Mouse (Mus musculus) frontal cortex, postnatal 36 days (tissue): Measurements from ENCODE around the gene Mafk.

Experiments used
- DNase-seq, 2 experiments: peaks; one replicate each; pipeline ENCODE4 v3.0.0; 2022; ENCODE audit warnings: low spot score in 2 of 2

Mafk gene

DNA sequence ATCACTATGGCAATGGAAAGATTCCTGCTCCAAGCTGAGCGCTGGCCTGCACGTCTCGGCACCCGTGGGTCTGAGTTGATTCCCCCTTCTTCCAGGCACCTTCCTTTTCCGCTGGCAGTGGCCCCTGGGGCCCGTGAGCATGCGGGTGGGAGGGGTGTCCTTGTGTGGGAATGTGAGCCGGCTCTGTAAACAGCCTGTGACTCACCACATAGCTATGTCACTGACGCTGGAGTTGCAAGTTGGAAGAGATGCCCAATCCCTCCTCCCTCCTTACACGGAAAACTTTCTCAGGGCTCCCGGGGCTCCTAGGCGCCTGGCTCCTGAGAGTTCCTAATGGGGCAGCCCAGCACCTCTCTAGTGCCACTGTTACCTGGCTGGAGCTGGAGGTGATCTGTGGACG, 5.6 kb downstream of the Mafk start:
- DNase-seq: peak; percentile 60 to 63

DNA sequence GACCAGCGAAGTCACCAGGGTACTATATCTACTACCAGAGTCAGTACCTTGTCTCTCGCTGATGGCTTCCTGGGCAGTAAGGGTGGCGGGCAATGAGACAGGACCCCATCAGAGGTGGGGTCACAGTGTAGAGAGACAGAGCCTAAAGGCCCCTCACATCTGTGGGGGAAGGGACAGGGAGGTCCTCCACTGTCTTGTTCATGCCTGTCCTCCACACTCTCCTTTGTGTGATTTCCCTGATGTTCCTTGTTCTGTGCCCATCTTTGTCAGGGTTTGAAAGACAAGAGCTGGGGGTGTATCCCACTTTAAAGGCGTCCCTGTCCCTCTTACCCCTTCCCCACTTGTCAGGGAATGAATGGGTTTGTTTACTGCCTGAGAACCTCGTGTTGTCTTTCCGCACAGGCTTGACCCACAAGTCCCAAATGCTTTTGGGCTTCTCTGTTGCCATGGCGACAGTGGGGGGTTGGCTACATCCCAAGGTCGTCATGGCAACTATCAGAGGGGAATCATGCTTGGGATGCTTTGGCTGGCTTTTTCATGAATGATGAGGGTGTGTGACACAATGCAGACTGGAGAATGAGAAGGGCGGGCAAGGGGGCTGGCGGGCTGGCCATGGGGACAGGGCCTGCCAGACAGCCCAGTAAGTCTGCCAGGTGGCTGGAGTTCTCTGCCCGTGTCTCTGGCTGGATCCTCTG, 6.3 kb downstream of the Mafk start:
- DNase-seq: peak; percentile 74 to 79

DNA sequence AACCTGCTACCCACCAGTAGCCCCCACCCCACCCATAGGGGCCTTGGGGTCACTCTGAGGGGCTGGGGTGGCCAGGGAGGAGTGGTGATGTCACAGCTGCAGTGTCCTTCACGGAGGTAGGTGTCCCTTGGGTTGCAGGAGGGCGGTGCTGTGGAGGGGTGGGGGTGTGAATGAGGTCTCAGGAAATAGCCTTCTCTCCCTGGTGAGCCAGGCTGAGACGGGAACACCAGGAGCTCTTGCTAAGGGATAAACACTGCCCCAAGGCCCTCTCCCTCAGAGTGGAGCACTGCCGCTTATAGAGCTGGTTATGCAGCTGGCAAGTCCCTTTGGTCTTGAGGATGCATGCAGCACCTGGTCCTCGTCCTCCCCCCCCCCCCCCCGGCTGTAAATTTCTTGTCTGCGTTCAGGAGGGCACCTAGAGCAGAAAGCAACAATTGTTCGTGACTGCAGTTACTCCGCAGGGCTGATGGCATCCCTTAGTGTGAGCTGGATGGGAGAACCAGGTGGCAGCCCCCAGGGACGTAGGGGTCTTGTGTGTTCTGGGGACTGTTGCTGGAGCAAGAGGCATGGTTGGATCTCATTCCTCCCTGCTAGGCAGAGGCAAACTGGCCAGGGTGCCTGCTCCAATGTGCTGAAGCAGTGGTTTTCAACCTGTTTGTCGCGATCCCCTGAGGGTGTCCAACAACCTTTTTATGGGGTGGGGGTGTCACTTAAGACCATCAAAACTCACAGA, 7.0 kb downstream of the Mafk start:
- DNase-seq: no peak

DNA sequence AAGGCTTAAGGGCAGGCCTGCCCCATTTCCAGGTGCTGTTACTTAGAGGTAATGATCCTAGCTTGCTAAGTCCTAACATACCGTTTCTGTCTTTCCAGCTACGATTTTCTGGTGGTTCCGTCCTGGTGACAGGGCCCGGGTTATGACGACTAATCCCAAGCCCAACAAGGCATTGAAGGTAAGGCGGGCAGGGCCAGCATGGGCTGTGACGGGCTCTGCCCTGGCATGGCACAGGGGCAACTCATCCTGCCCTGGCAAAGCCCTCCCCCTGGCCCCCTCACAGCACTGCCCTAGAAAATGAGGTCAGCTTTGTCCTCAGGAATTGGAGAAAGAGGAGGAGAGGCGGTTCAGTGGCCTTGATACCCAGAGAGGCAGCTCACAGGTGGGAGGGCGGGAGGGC, 7.7 kb downstream of the Mafk start:
- no peak for DNase-seq

DNA sequence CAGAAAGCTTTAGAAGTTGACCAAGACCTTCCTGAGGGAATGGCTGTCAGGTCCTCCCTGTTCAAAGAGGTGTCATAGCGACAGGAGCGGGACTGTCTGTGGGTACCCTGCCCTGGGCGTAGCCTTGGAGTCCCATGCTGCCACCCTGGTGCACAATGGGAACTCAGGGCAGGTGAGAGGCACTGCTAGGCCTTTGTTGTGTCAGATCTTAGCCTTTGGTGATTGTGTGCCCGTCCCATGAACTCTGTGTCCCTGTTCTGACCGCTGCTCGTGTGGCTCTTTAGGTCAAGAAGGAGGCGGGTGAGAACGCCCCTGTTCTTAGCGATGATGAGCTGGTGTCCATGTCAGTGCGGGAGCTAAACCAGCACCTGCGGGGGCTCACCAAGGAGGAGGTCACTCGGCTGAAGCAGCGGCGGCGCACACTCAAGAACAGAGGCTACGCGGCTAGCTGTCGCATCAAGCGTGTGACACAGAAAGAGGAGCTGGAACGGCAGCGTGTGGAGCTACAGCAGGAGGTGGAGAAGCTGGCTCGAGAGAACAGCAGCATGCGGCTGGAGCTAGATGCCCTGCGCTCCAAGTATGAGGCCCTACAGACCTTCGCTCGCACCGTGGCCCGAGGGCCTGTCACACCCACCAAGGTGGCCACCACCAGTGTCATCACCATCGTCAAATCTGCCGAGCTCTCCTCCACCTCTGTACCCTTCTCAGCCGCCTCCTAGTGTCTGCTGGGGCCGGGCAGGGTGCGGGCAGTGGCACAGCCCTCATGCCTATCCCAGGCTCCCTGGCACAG, 8.7 kb downstream of the Mafk start:
- no peak for DNase-seq

DNA sequence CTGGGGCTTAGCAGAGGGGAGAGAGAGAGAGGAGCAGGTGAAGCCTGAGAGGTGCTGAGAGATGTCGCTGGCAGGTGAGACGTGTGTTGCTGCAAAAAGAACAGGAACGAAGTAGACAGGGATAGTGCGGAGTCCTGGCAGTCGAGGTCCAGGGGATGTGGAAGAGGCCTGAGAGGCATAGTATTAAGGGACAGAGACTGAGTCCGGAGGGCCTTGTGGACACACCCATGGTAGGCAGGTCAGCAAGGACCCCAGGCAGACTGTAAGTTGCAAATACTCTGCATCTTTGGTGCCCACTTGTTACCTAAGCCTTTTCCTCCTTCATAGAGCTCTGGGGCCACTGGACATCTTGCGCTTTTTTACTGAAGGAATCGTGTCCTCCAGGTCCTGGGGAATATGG, 9.9 kb downstream of the Mafk start:
- no peak for DNase-seq

DNA sequence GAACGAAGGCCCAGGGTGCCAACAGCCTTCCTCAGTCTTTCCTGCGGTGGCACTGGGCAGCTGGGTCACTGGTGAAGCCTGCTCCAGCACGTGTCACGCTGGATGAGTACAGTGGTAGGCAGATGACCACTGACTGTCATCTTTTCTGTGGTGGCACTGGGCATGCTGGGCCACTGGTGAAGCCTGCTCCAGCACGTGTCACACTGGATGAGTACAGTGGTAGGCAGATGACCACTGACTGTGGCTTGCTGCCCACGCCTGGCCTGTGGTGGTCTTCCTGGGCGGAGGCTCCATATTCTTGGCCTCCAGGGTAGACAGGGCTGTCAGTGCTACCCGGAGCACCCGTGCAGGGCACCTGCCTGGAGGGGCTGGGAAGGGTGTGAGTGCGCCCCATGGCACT, 10.6 kb downstream of the Mafk start:
- no peak for DNase-seq

DNA sequence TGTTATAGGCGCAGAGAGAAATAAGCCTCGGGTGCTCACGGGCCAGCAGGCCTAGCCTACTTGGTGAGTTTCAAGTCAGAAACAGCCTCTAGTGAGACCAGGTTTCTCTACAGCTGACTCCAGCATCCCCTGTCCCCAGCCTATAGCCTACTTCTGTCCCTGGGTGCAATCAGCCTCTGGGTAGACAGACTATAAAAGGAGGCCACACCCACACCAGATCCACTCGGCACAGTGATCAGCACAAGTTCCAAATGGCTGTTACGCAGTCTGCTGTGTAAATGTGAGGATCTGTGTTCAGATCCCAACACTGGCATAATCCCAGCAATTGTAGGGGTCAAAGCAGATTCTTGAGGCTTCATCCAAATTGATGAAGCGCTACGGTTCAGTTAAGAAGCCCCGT, 11.9 kb downstream of the Mafk start:
- no peak for DNase-seq

DNA sequence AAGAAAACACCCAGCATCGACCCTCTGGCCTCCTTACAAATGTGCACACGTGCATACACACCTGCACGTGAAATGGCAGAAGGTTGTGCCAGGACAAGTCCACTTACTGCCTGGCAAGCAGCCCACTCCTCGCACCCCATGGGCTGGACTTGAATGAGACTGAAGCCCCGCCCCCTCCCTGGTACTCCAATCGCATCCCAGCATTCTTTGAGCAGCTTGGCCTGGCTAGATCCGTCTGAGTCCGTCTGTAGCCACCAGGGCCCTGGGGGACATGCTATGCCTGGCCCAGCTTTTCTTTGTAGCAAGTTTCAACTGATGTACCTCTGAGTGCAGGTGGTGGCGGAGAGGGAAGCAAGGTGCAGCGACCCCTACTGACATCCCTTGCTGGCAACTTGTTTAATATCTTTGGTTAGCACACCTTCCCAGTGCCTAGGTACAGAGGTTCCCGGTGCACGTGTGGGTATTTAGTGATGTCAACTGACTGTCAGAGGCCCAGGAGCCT, 12.3 kb downstream of the Mafk start:
- DNase-seq: no peak

DNA sequence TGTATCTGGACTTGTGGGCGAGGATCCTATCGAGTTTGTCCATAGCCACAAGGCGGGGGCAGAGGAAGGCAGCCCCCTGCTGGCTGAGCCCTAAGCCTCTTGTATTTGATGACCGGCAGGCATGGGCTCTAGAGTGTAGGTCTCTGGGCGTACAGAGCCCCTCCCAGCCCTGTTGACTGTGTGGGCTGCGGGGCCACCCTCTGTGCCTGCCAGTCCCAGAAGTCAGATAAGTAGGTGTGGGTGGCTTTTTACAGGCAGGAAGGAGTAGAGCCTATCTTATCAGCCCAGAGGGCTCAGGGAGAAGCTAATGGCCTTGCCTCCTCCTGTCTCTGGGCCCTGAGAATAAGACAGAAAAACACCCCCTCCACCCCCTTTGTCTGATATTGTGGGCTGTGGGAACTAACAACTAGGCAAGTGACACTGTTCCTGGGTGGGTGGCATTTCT, 12.8 kb downstream of the Mafk start:
- DNase-seq: no peak

DNA sequence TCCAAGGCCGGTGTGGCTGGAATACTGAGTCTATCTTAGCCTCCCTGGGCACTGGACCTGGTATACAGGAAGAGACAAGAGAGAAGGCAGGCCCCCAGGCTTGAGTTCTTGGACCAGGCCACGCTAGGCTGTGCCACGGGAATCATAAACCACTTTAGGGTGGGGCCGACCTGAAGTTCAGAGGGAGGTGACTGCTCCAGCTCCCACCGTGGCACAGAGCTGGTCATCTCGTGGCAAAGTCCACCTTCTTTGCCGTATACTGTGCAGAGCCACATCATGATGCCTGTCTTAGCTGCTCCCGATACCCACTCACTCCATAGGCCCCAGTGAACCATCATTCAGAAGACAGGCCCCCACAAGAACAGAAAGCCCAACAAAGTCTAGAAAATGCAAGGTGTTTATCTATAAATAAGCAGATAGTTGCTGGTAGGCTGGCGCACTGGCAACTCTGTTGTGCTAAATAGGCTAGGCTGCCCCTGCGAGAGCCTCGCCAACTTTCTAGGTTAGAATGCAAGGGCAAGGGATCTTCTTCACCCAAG, 13.3 kb downstream of the Mafk start:
- no peak for DNase-seq

DNA sequence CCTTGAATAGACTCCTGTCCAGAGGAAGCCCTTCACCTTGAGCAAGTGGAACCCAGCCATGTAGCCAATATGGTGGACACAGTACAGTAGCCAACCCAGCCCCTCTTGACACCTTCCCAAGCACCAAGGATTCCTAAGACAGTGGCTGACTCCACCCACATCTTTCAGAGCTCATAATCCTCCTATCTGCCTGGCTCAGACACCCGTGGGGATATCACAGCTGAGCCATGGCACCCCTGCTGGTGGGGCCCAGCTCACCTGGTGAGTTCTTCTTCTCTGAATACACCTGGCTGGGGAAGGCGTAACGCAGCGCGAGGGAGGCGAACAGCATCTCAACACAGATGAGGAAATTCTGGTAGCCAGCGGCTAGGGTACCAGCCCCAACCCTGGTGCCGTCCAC, 14.6 kb downstream of the Mafk start:
- DNase-seq: no peak

DNA sequence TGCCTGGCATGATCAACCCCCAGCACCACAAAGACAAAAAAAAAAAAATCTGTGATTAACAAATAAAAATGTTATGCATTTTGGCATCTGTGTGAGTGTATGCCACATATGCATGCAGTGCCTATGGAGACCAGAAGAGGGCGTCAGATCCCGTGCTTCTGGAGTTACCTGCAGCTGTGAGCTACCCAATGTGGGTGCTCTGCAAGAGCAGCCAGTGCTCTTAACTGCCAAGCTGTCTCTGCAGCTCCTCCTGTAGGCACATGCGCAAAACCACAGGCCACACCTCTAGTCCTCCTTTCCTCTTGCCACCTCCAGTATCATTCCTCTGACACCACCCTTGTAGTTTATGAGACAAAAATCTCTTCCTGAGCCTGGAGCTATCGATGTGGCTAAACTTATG, 18.1 kb downstream of the Mafk start:
- DNase-seq: no peak

DNA sequence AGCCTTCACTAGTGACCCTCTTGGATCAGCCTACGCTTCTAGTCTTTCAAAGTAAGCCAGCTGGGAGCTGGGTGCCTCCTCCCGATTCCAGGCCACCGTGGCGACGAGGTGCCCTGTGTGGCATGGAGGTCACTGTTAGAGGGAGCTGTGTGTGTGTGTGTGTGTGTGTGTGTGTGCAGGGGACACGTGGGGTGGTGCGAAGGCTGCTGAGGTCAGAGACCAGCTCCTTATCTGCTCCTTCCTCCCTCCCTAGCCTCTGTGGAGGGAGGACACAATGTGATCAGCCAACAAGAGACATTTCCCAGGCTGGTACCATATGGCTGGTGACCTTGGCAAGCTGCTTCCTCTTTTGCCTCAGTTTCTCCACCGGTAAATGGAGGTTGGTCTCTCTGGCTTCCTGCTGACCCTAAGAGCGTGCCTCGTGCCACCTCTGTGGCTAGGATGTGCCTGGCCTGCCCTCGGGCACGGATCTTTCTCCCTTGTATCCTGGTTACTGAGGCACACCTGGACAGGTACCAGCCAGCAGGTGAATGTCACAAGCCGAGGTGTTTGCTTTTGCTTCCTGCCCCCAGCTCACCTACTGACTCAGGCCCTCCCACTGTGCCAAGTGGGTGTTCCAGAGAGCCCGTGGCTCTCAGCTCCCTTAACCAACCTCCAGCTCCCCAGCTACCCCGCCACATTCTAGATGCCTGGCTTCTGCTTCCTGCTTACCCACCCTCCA, 20.5 kb downstream of the Mafk start:
- no peak for DNase-seq

DNA sequence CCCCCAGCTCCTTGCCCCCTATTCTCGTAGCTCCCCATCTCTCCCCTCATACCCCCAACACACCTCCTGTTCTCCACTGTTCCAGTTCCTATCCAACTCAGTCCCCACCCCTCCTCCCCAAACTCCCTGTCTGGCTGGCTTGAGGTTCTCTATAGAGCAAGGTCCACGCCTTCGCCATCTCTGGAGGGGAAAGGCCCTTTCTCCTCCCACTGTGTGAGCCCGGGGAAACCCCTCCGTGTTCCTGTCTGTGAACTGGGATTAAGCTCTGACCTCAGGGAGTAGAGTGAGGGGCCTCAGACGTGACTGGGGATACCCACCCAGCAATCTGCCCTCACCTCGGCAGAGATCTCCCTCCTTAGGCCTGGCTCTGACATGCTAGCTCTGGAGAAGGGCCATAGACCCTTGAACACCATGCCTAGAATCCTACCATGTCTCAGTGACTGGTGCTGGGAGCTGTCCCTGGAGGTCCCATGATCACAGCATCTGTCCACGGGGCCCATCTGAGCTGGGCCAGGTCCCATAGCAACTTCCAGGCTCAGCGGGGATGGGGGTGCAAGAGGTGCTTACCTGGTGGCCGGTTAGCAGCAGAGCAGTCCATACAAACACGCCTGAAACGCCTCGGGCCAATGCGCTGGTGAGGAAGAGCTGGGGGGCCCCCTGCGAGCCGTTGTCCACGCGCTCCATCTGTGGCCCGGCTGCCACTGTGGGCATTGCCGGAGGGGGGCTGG, 21.2 kb downstream of the Mafk start:
- no peak for DNase-seq

DNA sequence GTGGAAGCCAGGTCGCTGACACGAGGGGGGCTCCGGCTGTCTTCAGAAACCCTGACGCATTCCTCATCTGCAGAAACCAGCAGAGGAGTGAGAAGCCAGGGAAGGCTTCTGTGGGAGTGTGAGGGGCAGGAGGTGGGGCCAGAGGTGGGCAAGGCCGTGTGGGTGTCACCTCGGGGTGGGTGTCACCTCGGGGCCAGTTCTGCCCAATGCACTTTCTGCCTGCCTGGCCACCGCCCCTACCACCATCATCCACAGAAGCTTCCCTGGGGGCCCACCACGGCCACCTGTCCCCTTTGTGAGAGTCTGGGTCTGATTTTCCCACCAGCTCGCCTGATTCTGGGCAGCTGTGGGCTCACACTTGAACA, 21.8 kb downstream of the Mafk start:
- no peak for DNase-seq

DNA sequence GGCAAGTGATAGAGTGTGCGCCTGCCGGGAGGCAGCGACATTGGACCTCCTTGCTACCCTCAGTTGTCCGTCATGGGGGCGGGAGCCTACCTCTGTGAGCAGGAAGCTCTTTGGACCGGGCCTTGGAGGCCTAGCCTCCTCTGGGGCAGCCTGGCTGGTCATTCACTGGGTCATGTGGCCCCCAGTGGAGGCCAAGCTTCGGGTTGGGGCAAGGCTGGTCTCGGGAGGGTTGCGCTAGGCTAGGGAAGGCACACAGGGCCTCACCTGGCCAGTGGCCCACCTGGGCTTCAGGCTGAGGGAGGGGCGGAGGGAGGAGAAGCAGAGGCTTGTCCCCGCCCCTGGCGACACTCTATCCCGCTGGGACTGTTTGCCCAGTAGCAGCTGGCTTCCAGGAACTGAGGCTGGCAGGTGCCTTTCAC, 22.7 kb downstream of the Mafk start:
- no peak for DNase-seq

DNA sequence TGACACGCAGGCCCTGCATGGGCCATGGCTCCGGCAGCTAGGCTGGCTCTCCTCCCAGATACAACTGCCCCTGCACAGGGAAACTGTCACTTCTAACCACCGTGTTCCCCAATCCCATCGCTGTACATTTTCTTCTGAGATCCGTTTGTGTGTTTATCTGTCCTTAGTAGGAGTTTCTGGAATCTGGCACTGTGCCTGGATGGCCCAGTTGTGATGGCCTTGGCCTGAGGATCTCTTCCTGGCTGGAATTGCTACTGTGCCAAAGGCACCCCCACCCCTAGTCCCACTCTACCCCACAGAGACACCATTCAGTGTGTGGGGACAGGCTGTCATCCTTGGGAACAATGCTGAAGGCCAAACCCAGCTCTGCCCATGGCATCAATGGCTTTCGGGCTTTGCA, 24.7 kb downstream of the Mafk start:
- DNase-seq: no peak

DNA sequence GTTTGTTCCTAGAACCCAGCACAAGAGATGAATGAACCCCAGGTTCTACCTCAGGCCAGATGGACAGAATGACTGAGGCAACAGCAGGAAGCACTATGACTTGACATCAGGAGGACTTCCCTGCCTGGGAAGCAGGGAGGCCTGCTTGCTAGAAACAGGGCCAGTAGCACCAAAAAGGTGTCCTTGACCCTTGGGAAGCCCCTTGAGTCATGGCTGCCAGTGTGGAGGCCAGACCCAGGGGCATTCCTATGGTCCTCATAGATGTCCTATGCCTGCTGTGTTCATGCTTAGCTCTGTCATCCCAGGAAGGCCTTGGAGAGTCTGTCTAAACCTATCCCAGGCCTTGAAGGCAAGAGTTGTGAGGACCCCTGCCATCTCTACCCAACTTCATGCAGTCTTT, 25.1 kb downstream of the Mafk start:
- no peak for DNase-seq

DNA sequence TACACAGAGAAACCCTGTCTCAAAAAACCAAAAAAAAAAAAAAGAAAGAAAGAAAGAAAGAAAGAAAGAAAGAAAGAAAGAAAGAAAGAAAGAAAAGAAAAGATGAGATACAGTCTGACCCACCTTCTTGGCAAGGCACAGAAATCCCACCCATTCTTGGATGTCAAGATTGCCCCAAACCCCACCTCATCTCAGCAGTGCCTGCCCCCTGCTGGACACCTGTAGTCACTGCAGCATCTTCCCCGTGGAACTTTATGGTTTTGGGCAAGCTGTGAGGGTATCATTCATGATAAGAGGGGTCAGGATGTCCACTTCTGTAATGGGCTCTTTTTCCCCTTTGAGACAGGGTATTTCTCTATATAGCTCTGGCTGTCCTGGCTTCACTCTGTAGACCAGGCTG, 26.0 kb downstream of the Mafk start:
- no peak for DNase-seq

DNA sequence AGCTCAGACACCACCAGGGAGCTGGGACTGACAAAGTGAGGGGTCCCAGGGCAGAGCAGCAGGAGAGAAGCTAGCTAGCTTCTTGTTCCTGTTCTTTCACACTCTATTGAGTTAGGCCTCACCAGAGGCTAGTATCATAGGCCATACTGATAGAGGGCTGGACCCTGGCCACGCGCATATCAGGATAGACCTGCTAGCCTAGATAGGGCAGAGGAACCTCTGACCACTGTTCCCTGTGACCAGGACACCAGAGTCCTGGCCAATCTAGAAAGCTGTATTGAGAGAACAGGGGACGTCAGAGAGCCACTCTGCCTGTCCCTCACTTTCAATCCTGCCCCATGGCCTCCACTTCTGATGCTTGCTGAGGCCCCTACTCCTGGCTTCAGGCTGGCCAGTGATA, 26.7 kb downstream of the Mafk start:
- DNase-seq: no peak
